Mouse (Mus musculus) Patski (cell line): ENCODE results near the gene Cfd. TPM values are rescaled to one million over a fixed set of nuclear protein-coding genes. Genes with fewer than 3 reads are reported as not detected.
A peak's percentile ranks its signal among the peaks of the same experiment; 100 is the strongest.

Source experiments
- ATAC-seq: fragments of 100-300 bp; one replicate; pipeline ENCODE4 v1.8.0; 2021
- CTCF ChIA-PET: fragments of 350-600 bp; sonication (Branson Sonifier 250); formaldehyde crosslinking; loops from one replicate; lab custom pipeline; 2022; ENCODE audit warnings: inconsistent platforms; lab: Charles Lee
- POLR2A ChIA-PET: fragments of 350-600 bp; sonication (Branson Sonifier 250); formaldehyde crosslinking; loops from one replicate; lab custom pipeline; 2022; ENCODE audit warnings: antibody characterized with exemption, inconsistent platforms; lab: Charles Lee
- DNase-seq: peaks from one replicate; pipeline ENCODE4 v3.0.0-alpha.2; 2011; ENCODE audit warnings: low read depth, low spot score
- H3K27me3 ChIP-seq: fragments of 371-371 bp; one replicate; pipeline ENCODE4 v1.5.1; 2021
- CTCF ChIP-seq: fragments of 100-300 bp; IDR thresholded peaks from one replicate; pipeline ENCODE4 v1.5.1; 2021
- in situ Hi-C: fragments of 300-500 bp; cut with MboI; formaldehyde crosslinking; loops from 3 replicates; pipeline ENCODE4 v1.11.1; 2018; ENCODE audit warnings: low pct_unique_long_range_greater_than_20kb, mixed read lengths
- polyA plus RNA-seq: library from polyadenylated mRNA; unstranded; gene quantifications from one replicate; pipeline ENCODE4 v1.2.3, GENCODE M21; 2021

Cfd gene
- polyA plus RNA-seq, 1 experiment from 2014 or later: not detected

DNA sequence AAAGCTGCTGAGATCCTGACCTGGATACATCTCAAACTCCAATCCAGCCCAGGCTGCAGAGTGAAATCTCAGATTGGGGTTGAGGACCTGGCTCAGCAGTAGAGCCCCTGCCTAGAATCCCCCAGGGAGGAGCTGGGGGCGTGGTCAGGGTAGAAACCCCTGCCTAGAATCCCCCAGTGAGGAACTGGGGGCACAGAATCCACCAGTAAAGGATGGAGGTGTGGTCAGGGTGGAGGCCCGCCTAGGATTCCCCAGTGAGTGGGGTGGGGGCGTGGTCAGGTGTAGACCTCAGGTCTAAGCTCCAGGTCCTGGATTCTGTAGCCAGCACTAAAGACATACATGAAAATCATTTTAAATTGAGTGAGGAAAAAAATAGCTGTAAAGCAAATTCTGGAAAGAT is 17.8 kb upstream of the Cfd start:
- ChIA-PET CTCF (interaction anchor here (1.2 to 1.7 kb wide), 2 partner anchors 10 to 38 kb away, joined by 3 to 5 read pairs; no protein-coding TSS in a partner anchor), POLR2A (interaction anchor here (1.4 kb wide), 1 partner anchor 20 kb away, joined by 3 read pairs; no protein-coding TSS in a partner anchor)
- no peak for DNase-seq
- in situ Hi-C loops: no loop called here
- no peak for TF ChIP-seq CTCF
- no peak for ATAC-seq
- no peaks in the 10 kb centered on the region for H3K27me3 ChIP-seq

DNA sequence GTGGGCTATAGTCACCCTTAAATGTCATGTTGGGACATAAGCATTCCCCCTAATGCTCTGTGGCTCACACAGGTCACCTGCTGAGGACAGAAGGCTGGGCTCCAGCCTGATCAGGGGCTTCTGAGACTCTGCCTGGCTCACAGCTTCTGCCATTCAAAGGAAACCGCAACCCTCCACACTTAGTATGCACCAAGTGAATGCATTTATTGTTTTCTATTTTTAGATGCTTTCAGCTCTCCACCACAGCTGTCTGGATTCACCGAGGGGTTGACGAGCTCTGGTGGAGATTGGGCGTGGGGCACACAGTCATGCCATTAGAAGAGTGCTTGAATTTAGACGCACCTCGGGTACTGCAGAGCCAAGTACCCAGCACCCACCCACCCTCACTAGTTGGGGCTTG is 17.3 kb upstream of the Cfd start:
- no peaks in the 10 kb centered on the region for H3K27me3 ChIP-seq
- in situ Hi-C loops: no loop called here
- DNase-seq (no peak), ATAC-seq (no peak)
- CTCF ChIA-PET: interaction anchor here (1.2 to 1.7 kb wide), 2 partner anchors 10 to 38 kb away, joined by 3 to 5 read pairs; no protein-coding TSS in a partner anchor
- no peak for TF ChIP-seq CTCF
- POLR2A ChIA-PET: interaction anchor here (1.4 kb wide), 2 partner anchors 15 to 20 kb away, joined by 3 read pairs; no protein-coding TSS in a partner anchor

DNA sequence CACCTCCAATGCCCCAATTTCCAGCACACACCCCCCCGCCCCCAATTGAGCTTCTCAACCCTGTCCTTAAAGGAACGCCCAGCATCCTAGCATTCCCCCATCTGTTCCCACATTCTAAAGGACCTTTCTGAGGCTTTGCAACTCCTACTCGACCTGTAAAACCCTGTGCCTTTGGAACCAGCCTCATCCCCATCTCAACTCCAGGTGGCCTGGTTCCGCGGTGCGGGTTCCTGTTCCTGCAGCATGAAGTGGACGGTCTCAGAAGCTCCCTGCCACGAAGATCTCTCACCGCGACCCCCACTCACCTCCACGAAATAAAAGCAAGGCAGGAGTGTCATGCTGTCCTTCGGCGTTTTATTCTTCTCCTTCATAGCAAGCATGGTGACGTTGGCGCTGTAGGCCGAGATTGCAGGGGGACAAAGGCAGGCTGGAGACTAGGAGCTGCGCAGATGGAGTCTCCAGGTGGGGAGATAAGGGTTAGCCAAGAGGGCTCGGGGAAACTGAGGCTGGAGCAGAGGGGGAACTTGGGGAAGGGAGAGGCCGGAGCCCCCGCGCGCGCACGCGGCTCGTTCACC is 16.9 kb upstream of the Cfd start:
- ATAC-seq (no peak), DNase-seq (no peak)
- no peaks in the 10 kb centered on the region for H3K27me3 ChIP-seq
- CTCF ChIA-PET: interaction anchor here (1.2 to 1.7 kb wide), 2 partner anchors 10 to 39 kb away, joined by 3 to 5 read pairs; no protein-coding TSS in a partner anchor
- no peak for TF ChIP-seq CTCF
- in situ Hi-C loops: no loop called here
- POLR2A ChIA-PET: interaction anchor here (1.4 kb wide), 2 partner anchors 15 to 21 kb away, joined by 3 read pairs; no protein-coding TSS in a partner anchor

DNA sequence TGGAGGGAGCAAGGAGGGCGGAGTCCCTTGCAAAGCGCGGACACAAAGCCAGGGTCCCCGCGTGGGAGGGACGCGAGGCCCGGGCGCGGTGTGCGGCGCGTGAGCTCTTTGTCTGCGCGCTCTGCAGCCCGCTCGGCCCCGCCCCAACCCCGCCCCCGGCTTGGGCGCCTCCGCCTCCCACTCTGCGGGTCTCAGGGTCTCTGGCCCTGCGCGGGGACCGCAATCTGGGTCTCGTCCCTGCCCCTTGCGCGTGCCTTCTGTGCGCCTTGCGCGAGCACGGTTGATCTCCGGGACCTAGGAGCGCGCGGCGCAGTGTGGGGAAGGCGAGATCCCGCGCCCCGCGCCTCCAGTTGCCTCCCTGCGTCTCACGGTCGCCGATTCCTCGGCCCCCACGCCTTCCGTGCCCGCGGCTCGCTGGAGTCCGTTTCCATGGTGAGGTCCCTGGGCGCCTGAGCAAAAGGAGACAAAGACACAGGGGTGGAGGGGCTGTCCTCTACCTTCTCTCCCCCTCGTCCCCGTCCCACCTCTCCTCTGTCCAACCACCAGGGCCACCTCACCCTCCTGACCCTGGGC is 16.3 kb upstream of the Cfd start, which contains the start of the genes Prtn3 and Plppr3:
Gene Prtn3, plus strand, starts transcription at position 187 of the 573 bp plus-strand sequence.
Gene Plppr3, minus strand, starts transcription at position 345 of the 573 bp plus-strand sequence.
- ChIA-PET CTCF (interaction anchor here (1.7 kb wide), 1 partner anchor 9 kb away, joined by 5 read pairs; no protein-coding TSS in a partner anchor), POLR2A (interaction anchor here (1.4 kb wide), 1 partner anchor 16 kb away, joined by 3 read pairs; no protein-coding TSS in a partner anchor)
- ATAC-seq: peak; percentile 31
- TF ChIP-seq CTCF: no peak
- no peak for DNase-seq
- in situ Hi-C loops: no loop called here
- no peaks in the 10 kb centered on the region for H3K27me3 ChIP-seq

DNA sequence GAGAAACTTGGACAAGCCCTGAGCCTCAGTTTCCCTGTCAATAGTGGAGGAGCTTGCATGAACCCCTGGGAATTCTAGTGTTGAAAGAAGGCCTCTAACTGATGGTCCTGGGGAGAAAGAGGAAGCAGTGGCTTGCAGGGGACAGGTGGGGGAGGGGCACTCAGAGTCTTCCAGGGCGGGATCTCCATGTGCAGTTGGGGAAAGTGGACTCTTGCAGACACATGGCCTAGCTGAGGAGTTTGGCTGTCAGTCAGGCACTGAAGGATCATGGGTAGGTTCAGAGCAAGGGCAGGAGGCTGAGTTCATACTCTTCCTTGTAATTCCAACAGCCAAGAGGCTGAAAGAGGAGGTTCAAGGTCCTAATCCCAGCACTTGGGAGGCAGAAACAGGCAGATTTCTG is 13.5 kb upstream of the Cfd start:
- POLR2A ChIA-PET: no interaction called here
- no peaks in the 10 kb centered on the region for H3K27me3 ChIP-seq

DNA sequence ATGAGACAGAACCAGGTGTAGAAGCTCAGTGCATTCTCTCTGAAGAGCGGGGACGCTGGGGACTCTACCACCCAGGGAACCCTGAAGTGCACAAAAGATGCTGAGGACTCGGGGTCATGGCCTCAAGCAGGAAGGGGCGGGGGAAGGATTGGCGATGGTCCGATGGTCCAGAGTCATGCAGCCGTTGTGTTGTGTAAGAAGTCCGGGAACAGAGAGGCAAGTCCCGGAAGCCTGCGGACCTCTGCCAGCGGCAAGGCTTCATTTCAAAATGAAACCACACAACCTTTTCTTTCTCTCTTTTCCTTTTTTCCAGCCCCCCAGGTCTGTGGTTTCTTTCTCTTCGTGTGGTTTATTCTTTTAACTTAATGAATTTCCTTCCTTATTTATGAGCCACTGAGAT is 12.9 kb upstream of the Cfd start:
- no peak for ATAC-seq
- CTCF ChIA-PET: no interaction called here
- DNase-seq: no peak
- no peak for TF ChIP-seq CTCF
- H3K27me3 ChIP-seq: no peaks in the 10 kb centered on the region
- POLR2A ChIA-PET: no interaction called here
- in situ Hi-C loops: no loop called here

More for the DNA sequence above, 13.5 kb upstream of the Cfd start:
- in situ Hi-C loops: no loop called here
- TF ChIP-seq CTCF: no peak
- no peak for DNase-seq
- CTCF ChIA-PET: no interaction called here
- no peak for ATAC-seq

DNA sequence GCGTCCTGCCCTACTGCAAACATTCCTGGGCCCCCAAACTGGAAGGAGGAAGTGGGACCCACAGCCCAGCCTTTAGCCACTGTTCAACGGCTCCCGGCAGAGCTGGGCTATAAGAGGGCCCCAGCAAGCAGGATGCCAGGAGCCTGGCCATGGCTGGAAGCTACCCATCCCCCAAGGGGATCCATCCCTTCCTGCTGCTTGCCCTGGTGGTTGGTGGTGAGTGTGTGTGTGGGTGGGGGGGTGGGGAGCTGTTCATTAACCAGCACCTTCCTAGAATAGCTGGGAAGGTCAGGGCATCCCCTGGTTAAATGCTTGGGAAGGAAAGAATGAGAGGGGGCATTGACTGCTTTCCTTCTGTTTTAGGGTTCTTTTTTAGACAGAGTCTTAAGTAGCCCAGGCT is 11.1 kb upstream of the Cfd start:
- no peak for ATAC-seq
- in situ Hi-C loops: no loop called here
- ChIA-PET CTCF (interaction anchor here (1.0 to 1.2 kb wide), 3 partner anchors 11 to 21 kb away, joined by 3 read pairs; partner anchors contain the start of gene Cfd), POLR2A (interaction anchor here (0.5 to 1.1 kb wide), 2 partner anchors 14 to 71 kb away, joined by 3 to 5 read pairs; no protein-coding TSS in a partner anchor)
- H3K27me3 ChIP-seq: no peaks in the 10 kb centered on the region
- DNase-seq: no peak
- no peak for TF ChIP-seq CTCF

DNA sequence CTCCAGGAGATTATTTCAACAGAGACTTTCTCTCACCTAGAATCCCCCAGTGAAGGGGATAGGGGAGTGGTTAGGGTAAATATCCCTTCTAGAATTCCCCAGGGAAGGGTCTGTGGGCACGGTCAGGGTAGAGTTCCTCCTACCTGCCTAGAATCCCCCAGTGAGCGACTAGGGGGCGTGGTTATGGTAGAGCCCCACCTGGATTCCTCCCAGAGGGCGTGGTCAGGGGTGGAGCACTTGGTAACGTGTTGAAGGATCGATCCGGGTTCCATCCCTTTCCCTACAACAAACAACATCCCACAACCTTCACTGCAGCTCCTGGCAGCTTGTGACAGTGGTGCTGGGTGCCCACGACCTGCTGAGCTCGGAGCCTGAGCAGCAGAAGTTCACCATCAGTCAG is 9.9 kb upstream of the Cfd start:
- ChIA-PET POLR2A (interaction anchor here (0.8 kb wide), 1 partner anchor 10 kb away, joined by 4 read pairs; no protein-coding TSS in a partner anchor), CTCF (no interaction called here)
- TF ChIP-seq CTCF: no peak
- ATAC-seq (no peak), DNase-seq (no peak)
- no peaks in the 10 kb centered on the region for H3K27me3 ChIP-seq
- in situ Hi-C loops: loop anchor here (5.0 kb wide), 2 partner anchors 42 to 77 kb away; partner anchors contain the start of gene R3hdm4

DNA sequence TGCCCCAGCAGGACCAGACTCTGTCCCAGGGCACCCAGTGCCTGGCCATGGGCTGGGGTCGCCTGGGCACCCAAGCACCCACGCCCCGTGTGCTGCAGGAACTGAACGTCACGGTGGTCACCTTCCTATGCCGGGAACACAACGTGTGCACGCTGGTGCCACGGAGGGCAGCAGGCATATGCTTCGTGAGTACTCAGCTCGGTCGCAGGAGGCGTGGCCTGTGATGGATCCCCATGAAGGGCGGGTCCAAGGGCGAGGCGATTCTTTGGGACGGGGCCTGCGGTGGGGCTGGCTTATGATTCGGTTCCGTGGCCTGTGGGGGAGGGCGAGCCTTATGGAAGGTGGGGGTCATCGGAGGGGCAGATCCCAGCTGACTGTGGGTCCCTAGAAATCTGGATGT is 8.7 kb upstream of the Cfd start:
- ATAC-seq: no peak
- in situ Hi-C loops: loop anchor here (5.0 kb wide), 2 partner anchors 40 to 75 kb away; partner anchors contain the start of gene R3hdm4
- no peak for TF ChIP-seq CTCF
- no peak for DNase-seq
- POLR2A ChIA-PET: no interaction called here
- CTCF ChIA-PET: no interaction called here
- H3K27me3 ChIP-seq: no peaks in the 10 kb centered on the region

DNA sequence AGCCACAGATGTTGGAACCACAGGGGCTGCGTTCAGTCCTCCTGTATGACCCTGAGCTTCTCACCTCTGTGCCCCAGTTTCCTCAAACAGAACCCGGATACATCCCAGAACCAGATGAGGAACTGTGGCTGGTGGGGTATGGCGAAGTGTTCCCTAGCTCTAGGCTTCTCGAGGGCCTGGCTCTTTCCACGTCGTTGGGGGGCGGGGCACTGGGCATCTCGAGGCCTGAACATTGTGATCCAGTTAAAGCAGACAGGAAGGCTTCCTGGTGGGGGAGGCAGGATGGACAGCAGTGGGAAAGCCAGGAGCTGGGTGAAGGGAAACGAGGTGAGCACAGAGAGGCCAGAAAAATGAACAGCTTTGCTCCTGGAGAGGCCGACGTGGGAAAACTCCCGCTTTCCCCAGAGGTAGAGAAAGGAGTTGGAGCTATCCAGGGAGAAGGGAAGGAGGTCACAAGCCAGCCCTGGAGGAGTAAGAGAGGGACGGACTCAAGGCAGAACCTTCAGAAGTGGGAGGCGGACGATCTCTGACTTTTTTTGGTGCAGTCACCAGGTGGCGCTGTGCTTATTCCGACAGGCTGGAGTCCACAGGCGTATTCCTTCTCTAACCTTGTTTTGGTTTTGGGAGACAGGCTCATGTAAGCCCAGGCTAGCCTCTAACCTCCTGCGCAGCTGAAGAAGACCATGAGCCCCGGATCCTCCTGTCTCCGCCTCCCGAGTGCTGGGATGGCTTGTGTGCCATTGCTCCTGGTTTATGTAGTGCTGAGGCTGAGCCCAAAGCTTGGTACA is 7.2 kb upstream of the Cfd start:
- in situ Hi-C loops: loop anchor here (5.0 kb wide), 2 partner anchors 39 to 74 kb away; partner anchors contain the start of gene R3hdm4
- ChIA-PET POLR2A (interaction anchor here (1.1 kb wide), 1 partner anchor 28 kb away, joined by 3 read pairs; no protein-coding TSS in a partner anchor), CTCF (interaction anchor here (0.7 to 2.1 kb wide), 21 partner anchors 10 to 80 kb away, joined by 3 to 15 read pairs (median 4); partner anchors contain the start of genes Gm26602 and Med16)
- no peak for TF ChIP-seq CTCF
- no peaks in the 10 kb centered on the region for H3K27me3 ChIP-seq
- ATAC-seq (peak; percentile 29), DNase-seq (no peak)
